Mouse (Mus musculus) MEL (cell line): ENCODE results near the gene Cfap69. TPM values are rescaled to one million over a fixed set of nuclear protein-coding genes. Genes with fewer than 3 reads are reported as not detected.
A peak's percentile ranks its signal among the peaks of the same experiment; 100 is the strongest.

Source experiments
- DNase-seq: peaks from one replicate; pipeline ENCODE4 v3.0.0; 2011; ENCODE audit warnings: low read depth, low spot score
- H3K27ac ChIP-seq: 2 replicates; pipeline ENCODE4 v1.5.1; 2012; ENCODE audit warnings: low read depth, mild to moderate bottlenecking, control low read depth, low read length, moderate library complexity; ENCODE audit not compliant: control insufficient read depth
- H3K27me3 ChIP-seq, 2 experiments: fragments of 150-350 bp in 1 of 2; sonication (generic) in 1 of 2; 2 replicates each; pipeline ENCODE4 v1.6.1; 2012; ENCODE audit warnings: low read length in 2 of 2, mild to moderate bottlenecking in 2 of 2, improper control_type of control experiment in 1 of 2, moderate library complexity in 1 of 2; ENCODE audit not compliant: insufficient read depth in 2 of 2, control insufficient read depth in 1 of 2
- H3K36me3 ChIP-seq, 2 experiments: 2 replicates each; pipeline ENCODE4 v1.6.1; 2012 to 2014; ENCODE audit warnings: low read length in 2 of 2, improper control_type of control experiment in 1 of 2, inconsistent platforms in 1 of 2, mild to moderate bottlenecking in 1 of 2; ENCODE audit not compliant: insufficient read depth in 2 of 2, control insufficient read depth in 1 of 2
- H3K4me1 ChIP-seq, 2 experiments: fragments of 150-350 bp in 1 of 2; sonication (generic) in 1 of 2; 2 replicates each; pipeline ENCODE4 v1.6.1; 2012; ENCODE audit warnings: low read length in 2 of 2, improper control_type of control experiment in 1 of 2, mild to moderate bottlenecking in 1 of 2; ENCODE audit not compliant: insufficient read depth in 2 of 2, control insufficient read depth in 1 of 2
- H3K4me3 ChIP-seq, 2 experiments: fragments of 150-350 bp in 1 of 2; sonication (generic) in 1 of 2; 2 replicates each; pipeline ENCODE4 v1.5.1; 2012; ENCODE audit warnings: low read depth in 2 of 2, low read length in 2 of 2, mild to moderate bottlenecking in 2 of 2, moderate library complexity in 2 of 2, control low read depth in 1 of 2, improper control_type of control experiment in 1 of 2; ENCODE audit not compliant: control insufficient read depth in 1 of 2, insufficient read depth in 1 of 2
- H3K79me2 ChIP-seq: 2 replicates; pipeline ENCODE4 v1.6.1; 2012; ENCODE audit warnings: mild to moderate bottlenecking, low read length, moderate library complexity; ENCODE audit not compliant: control insufficient read depth, poor library complexity, insufficient read depth
- H3K9ac ChIP-seq: 2 replicates; pipeline ENCODE4 v1.6.1; 2012; ENCODE audit warnings: low read depth, mild to moderate bottlenecking, control low read depth, low read length, moderate library complexity; ENCODE audit not compliant: control insufficient read depth, poor library complexity, severe bottlenecking
- H3K9me3 ChIP-seq: fragments of 150-350 bp; sonication (generic); replicated peaks from 2 replicates; pipeline ENCODE4 v1.6.1; 2012; ENCODE audit warnings: mild to moderate bottlenecking, low read length, improper control_type of control experiment, moderate library complexity; ENCODE audit not compliant: insufficient read depth
- BHLHE40 ChIP-seq: IDR thresholded peaks from 2 replicates; pipeline ENCODE4 v1.6.1; 2012; ENCODE audit warnings: low read depth, mild to moderate bottlenecking, inconsistent platforms, low read length, improper control_type of control experiment, borderline replicate concordance
- CHD2 ChIP-seq: IDR thresholded peaks from 2 replicates; pipeline ENCODE4 v1.6.1; 2011; ENCODE audit warnings: low read length, improper control_type of control experiment
- E2F4 ChIP-seq: IDR thresholded peaks from 2 replicates; pipeline ENCODE4 v1.6.1; 2011; ENCODE audit warnings: low read depth, low read length, improper control_type of control experiment, borderline replicate concordance
- ELF1 ChIP-seq: IDR thresholded peaks from 2 replicates; pipeline ENCODE4 v1.6.1; 2014; ENCODE audit warnings: low read depth, mild to moderate bottlenecking, inconsistent platforms, low read length, improper control_type of control experiment, moderate library complexity
- GATA1 ChIP-seq: IDR thresholded peaks from 2 replicates; pipeline ENCODE4 v1.6.1; 2011; ENCODE audit warnings: low read depth, low read length, improper control_type of control experiment
- HCFC1 ChIP-seq: IDR thresholded peaks from 2 replicates; pipeline ENCODE4 v1.6.1; 2012; ENCODE audit warnings: low read depth, mild to moderate bottlenecking, inconsistent platforms, low read length, improper control_type of control experiment, moderate library complexity
- MAX ChIP-seq: IDR thresholded peaks from 2 replicates; pipeline ENCODE4 v1.6.1; 2011; ENCODE audit warnings: low read length, improper control_type of control experiment
- MAZ ChIP-seq: IDR thresholded peaks from 2 replicates; pipeline ENCODE4 v1.6.1; 2012; ENCODE audit warnings: low read depth, mild to moderate bottlenecking, inconsistent platforms, low read length, improper control_type of control experiment
- MEF2A ChIP-seq: IDR thresholded peaks from 2 replicates; pipeline ENCODE4 v1.6.1; 2014; ENCODE audit warnings: low read depth, mild to moderate bottlenecking, inconsistent platforms, low read length, improper control_type of control experiment; ENCODE audit not compliant: poor library complexity, insufficient replicate concordance, severe bottlenecking; ENCODE audit errors: extremely low read depth
- NELFE ChIP-seq: IDR thresholded peaks from 2 replicates; pipeline ENCODE4 v1.6.1; 2011; ENCODE audit warnings: low read depth, low read length, improper control_type of control experiment
- POLR2A ChIP-seq, 2 experiments: IDR thresholded peaks; 2 replicates each; pipeline ENCODE4 v1.6.1; 2011 to 2012; ENCODE audit warnings: low read length in 2 of 2, mild to moderate bottlenecking in 2 of 2, control low read depth in 1 of 2, improper control_type of control experiment in 1 of 2, low read depth in 1 of 2, moderate library complexity in 1 of 2; ENCODE audit not compliant: control insufficient read depth in 1 of 2, insufficient read depth in 1 of 2, poor library complexity in 1 of 2
- SMC3 ChIP-seq: IDR thresholded peaks from 2 replicates; pipeline ENCODE4 v1.6.1; 2011; ENCODE audit warnings: low read depth, low read length, improper control_type of control experiment
- TBP ChIP-seq: IDR thresholded peaks from 2 replicates; pipeline ENCODE4 v1.8.0; 2011; ENCODE audit warnings: low read depth, low read length, improper control_type of control experiment
- USF2 ChIP-seq, 2 experiments: IDR thresholded peaks; 2 replicates each; pipeline ENCODE4 v1.6.1; 2011 to 2012; ENCODE audit warnings: improper control_type of control experiment in 2 of 2, low read length in 2 of 2, borderline replicate concordance in 1 of 2, inconsistent platforms in 1 of 2, low read depth in 1 of 2, mild to moderate bottlenecking in 1 of 2; ENCODE audit not compliant: insufficient read depth in 1 of 2
- ZKSCAN1 ChIP-seq: IDR thresholded peaks from 2 replicates; pipeline ENCODE4 v1.6.1; 2012; ENCODE audit warnings: low read depth, mild to moderate bottlenecking, inconsistent platforms, low read length, improper control_type of control experiment, moderate library complexity
- polyA plus RNA-seq, 2 experiments: library from polyadenylated mRNA; stranded (reverse) in 1 of 2; unstranded in 1 of 2; fragments of >175 nt in 1 of 2; fragments of >200 nt in 1 of 2; gene quantifications; 2 replicates each; pipeline versions ENCODE4 v1.2.1 to v1.2.4; 2012; ENCODE audit warnings: low replicate concordance in 2 of 2, low read depth in 1 of 2; ENCODE audit not compliant: insufficient read length in 2 of 2, insufficient read depth in 1 of 2, missing spikeins in 1 of 2
- total RNA-seq: library from RNA; depleted of rRNA; stranded (reverse); fragments of 300-350 nt; gene quantifications from 2 replicates; pipeline ENCODE4 v1.2.3, GENCODE M21; 2012

The Cfap69 gene
- total and polyA plus RNA-seq, 3 experiments = not detected

- H3K4me1 ChIP-seq = no peaks in the 10 kb centered on the region; a peak in 1 of 4 replicates
- peak overlapping the region; percentile 15; the same call in 1 of the 2 replicates for H3K27ac ChIP-seq
- H3K9ac ChIP-seq = peak overlapping the region; percentile 56
- H3K9me3 ChIP-seq = no peaks in the 10 kb centered on the region
- TF ChIP-seq GATA1 = no peak
- DNase-seq = peak; percentile 6
- no peaks in the 10 kb centered on the region for H3K27me3 ChIP-seq
- peaks cover 0 to 7% of the 10 kb centered on the region in 2 experiments; a peak in 2 of 4 replicates for H3K36me3 ChIP-seq
- peak overlapping the region; percentile 30 to 50; a peak in 3 of 4 replicates for H3K4me3 ChIP-seq
- no peaks in the 10 kb centered on the region for H3K79me2 ChIP-seq
These were observed 43.6 kb upstream of the Cfap69 start for GRCm38 (mm10) chr5:5707341-5708278.

- no peak overlapping the region for H3K4me3 ChIP-seq
- no peak overlapping the region for H3K9ac ChIP-seq
- no peaks in the 10 kb centered on the region for H3K79me2 ChIP-seq
- H3K4me1 ChIP-seq = no peaks in the 10 kb centered on the region; a peak in 1 of 4 replicates
- no peak for DNase-seq
- no peak overlapping the region for H3K27ac ChIP-seq
- H3K36me3 ChIP-seq = peaks cover 0 to 7% of the 10 kb centered on the region in 2 experiments; a peak in 2 of 4 replicates
- no peaks in the 10 kb centered on the region for H3K9me3 ChIP-seq
- no peaks in the 10 kb centered on the region for H3K27me3 ChIP-seq
- TF ChIP-seq MAX = no peak
- no peak for TF ChIP-seq BHLHE40
- TF ChIP-seq ELF1 = no peak
- no peak for TF ChIP-seq ZKSCAN1
- no peak for TF ChIP-seq TBP
- no peak for TF ChIP-seq SMC3
- no peak for TF ChIP-seq CHD2
- TF ChIP-seq E2F4 = no peak
- no peak for TF ChIP-seq HCFC1
- TF ChIP-seq NELFE = no peak
- no peak for TF ChIP-seq POLR2A (IDR thresholded peaks at IDR 0.05; ENCODE audit: control insufficient read depth in 1 of 2, insufficient read depth in 1 of 2, low read depth in 1 of 2, low read length in 2 of 2, poor library complexity in 1 of 2)
- TF ChIP-seq USF2 (IDR thresholded peaks at IDR 0.05; ENCODE audit: borderline replicate concordance in 1 of 2, insufficient read depth in 1 of 2, low read depth in 1 of 2, low read length in 2 of 2) = no peak
- no peak for TF ChIP-seq MEF2A
- no peak for TF ChIP-seq MAZ
- TF ChIP-seq, all 39 proteins: peak for 0
These were observed 41.0 kb upstream of the Cfap69 start for GRCm38 (mm10) chr5:5705019-5705418.
